In the genomic region with DNA sequence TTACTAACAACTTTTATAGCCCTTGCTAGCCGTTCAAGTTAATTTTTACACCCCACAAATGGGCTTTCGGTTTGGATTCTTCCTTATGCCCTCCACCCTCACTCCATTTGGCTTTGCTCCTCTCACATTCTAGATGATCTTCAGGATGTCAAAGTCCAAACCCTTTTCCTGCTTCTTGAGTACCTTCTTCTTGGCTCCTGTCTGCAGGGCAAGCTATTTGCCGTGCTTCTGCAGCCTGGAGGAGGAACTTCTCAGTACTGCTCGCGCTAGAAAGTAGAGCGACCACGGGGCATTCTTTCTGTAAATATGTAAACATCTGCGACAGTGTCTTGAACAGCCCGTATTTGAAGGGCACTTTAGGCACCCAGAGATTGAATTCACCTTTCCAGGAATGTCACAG, we compare ENCODE assay signal across 8 mouse cellular contexts. TPM values are rescaled to one million over a fixed set of nuclear protein-coding genes. Genes with fewer than 3 reads are reported as not detected.
DNase-seq lines count a peak whose midpoint lies in the region; ATAC-seq and TF ChIP-seq lines count a peak whose summit lies in the region.

No protein-coding gene starts in this region.

- H3K9ac ChIP-seq in forebrain, embryonic 16.5 days (replicated peaks; ENCODE audit: low read depth, low read length) = peak overlapping the region; percentile 67
- peak overlapping the region; percentile 78 for H3K9ac ChIP-seq in midbrain, embryonic 16.5 days (ENCODE audit: low read depth, low read length)

- peaks cover 5% of the 10 kb centered on the region; the same call in 1 of the 2 replicates for H3K9me3 ChIP-seq in G1E (replicated peaks)
- H3K9me3 ChIP-seq in forebrain, embryonic 16.5 days (ENCODE audit: control insufficient read depth, low read length) = no peaks in the 10 kb centered on the region
- H3K9me3 ChIP-seq in midbrain, embryonic 16.5 days (replicated peaks; ENCODE audit: control insufficient read depth, low read length, poor library complexity, severe bottlenecking) = no peaks in the 10 kb centered on the region

- peak overlapping the region; percentile 75 for H3K4me3 ChIP-seq in G1E (ENCODE audit: low read depth, low read length)
- H3K4me3 ChIP-seq in forebrain, embryonic 16.5 days (replicated peaks; ENCODE audit: low read length) = peak overlapping the region; percentile 70
- peak overlapping the region; percentile 70 for H3K4me3 ChIP-seq in midbrain, embryonic 16.5 days (ENCODE audit: low read depth, low read length)

- TF ChIP-seq CTCF in G1E (IDR thresholded peaks at IDR 0.05; ENCODE audit: low read depth, low read length) = no peak

- no peaks in the 10 kb centered on the region for H3K27me3 ChIP-seq in G1E (ENCODE audit: insufficient read depth, low read length)
- H3K27me3 ChIP-seq in forebrain, embryonic 16.5 days (replicated peaks; ENCODE audit: control insufficient read depth, insufficient read depth, low read length) = no peaks in the 10 kb centered on the region
- H3K27me3 ChIP-seq in midbrain, embryonic 16.5 days (ENCODE audit: control insufficient read depth, insufficient read depth, low read depth, low read length) = no peaks in the 10 kb centered on the region

- peak; percentile 30 for DNase-seq in CD4-positive helper T cell, adult 2 months (ENCODE audit: low read depth, low spot score)
- DNase-seq in G1E (ENCODE audit: low spot score) = no peak
- peak; percentile 24 for DNase-seq in kidney, postnatal 10 days
- DNase-seq in c-Kit-positive CD71-positive TER-119-positive erythroid progenitor cells, embryonic 14.5 days (ENCODE audit: low spot score) = no peak
- no peak for DNase-seq in adipocyte (ENCODE audit: low spot score)
- no peak for DNase-seq in frontal cortex, postnatal 10 days (ENCODE audit: low spot score in 2 of 2)

- H3K4me1 ChIP-seq in G1E (ENCODE audit: insufficient read depth, low read depth, low read length) = peaks cover 38% of the 10 kb centered on the region
- H3K4me1 ChIP-seq in forebrain, embryonic 16.5 days (replicated peaks; ENCODE audit: control insufficient read depth, insufficient read depth, low read length) = peaks cover 24% of the 10 kb centered on the region
- peaks cover 24% of the 10 kb centered on the region for H3K4me1 ChIP-seq in midbrain, embryonic 16.5 days (ENCODE audit: control insufficient read depth, insufficient read depth, low read length)

- no peak overlapping the region for H3K27ac ChIP-seq in forebrain, embryonic 16.5 days (ENCODE audit: low read length)
- peak overlapping the region; percentile 94; the same call in 1 of the 2 replicates for H3K27ac ChIP-seq in midbrain, embryonic 16.5 days (ENCODE audit: low read length)

- peaks cover 2% of the 10 kb centered on the region for H3K36me3 ChIP-seq in G1E (replicated peaks)
- H3K36me3 ChIP-seq in forebrain, embryonic 16.5 days (ENCODE audit: control insufficient read depth, insufficient read depth) = no peaks in the 10 kb centered on the region
- no peaks in the 10 kb centered on the region for H3K36me3 ChIP-seq in midbrain, embryonic 16.5 days (ENCODE audit: control insufficient read depth, insufficient read depth, low read length)

- no peak for ATAC-seq in G1E (ENCODE audit: extremely low read depth, insufficient number of reproducible peaks, low FRiP score, poor library complexity, severe bottlenecking)
- ATAC-seq in forebrain, embryonic 16.5 days = no peak
- no peak for ATAC-seq in midbrain, embryonic 16.5 days

- peak overlapping the region; percentile 95 for H3K4me2 ChIP-seq in forebrain, embryonic 16.5 days (ENCODE audit: low read length)
- H3K4me2 ChIP-seq in midbrain, embryonic 16.5 days (ENCODE audit: low read length) = peak overlapping the region; percentile 92

- WGBS in forebrain, embryonic 16.5 days = 7% methylated on average over 9 of the region's 9 CpGs
- 9% methylated on average over 9 of the region's 9 CpGs for WGBS in midbrain, embryonic 16.5 days

RNA-seq across cellular contexts. Expression of gene Agpat4, which starts 0.4 kb away (rescaled TPM):
- total RNA-seq in G1E (2014; fragmentation: Nextera tagmentation) (14.0 and 15.9 TPM in 2 replicates), G1E (2017) (10.8 and 11.0 TPM in 2 replicates)
- 6.0 and 7.5 TPM in 2 replicates for polyA plus RNA-seq in G1E (2012)
- 49.1 and 57.6 TPM in 2 replicates for polyA plus RNA-seq in forebrain, embryonic 16.5 days (2015; fragmentation: Nextera tagmentation; extraction: Ambion mirVana)
- 67.2 and 68.3 TPM in 2 replicates for polyA plus RNA-seq in midbrain, embryonic 16.5 days (2015; fragmentation: Nextera tagmentation; extraction: Ambion mirVana)

Comparison
In these comparisons a context has a peak if more than half of its experiments do, and no peak if none do; other contexts are left out.
1. DNase-seq: peak in CD4-positive helper T cell, adult 2 months (single experiment) and kidney, postnatal 10 days (single experiment); none in G1E (single experiment), c-Kit-positive CD71-positive TER-119-positive erythroid progenitor cells, embryonic 14.5 days (single experiment), adipocyte (single experiment) and frontal cortex, postnatal 10 days (0 of 2).
2. Peak in every context shown above with its lines, with median percentiles within 50 percentile points of each other: H3K4me3 ChIP-seq.